Mouse (Mus musculus) stomach, postnatal 0 days (tissue): Measurements from ENCODE around the gene Zfp46.

Source experiments
- CTCF ChIP-seq: IDR thresholded peaks from 2 replicates; pipeline ENCODE4 v1.5.1; 2016; ENCODE audit warnings: antibody characterized with exemption, low read depth, mild to moderate bottlenecking, moderate library complexity
- EP300 ChIP-seq: optimal IDR thresholded peaks from 2 replicates; pipeline ENCODE3; 2016; ENCODE audit warnings: antibody characterized with exemption

DNA sequence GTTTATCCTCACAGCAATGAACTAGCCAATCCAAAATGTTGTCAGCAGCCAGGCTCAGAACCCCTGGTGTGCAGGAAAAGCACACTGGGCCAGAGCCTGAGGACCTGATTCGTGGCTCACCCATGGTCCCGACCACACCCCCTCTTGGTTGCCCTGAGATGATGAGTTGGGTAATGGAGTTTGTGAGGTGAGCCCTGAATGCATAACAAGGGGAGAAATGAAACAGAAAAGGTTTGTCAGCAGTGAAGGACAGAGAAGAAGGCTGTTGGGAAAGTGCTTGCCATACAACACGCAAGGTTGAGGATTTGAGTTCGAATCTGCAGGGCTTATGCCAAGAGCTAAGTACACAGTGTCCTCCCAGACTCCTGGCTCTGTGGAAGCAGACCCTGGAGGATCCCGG is 38.8 kb upstream of the Zfp46 start:
- TF ChIP-seq CTCF: no peak
- TF ChIP-seq EP300: no peak
